Mouse (Mus musculus) kidney, adult 2 months (tissue): ENCODE measurements around the gene Tmem179.

Experiments
- CTCF ChIP-seq: fragments of 200-500 bp; conservative IDR thresholded peaks from 2 replicates; pipeline ENCODE4 v1.5.1; 2011; ENCODE audit warnings: low read depth, mild to moderate bottlenecking, control low read depth, low read length, moderate library complexity, mixed read lengths; ENCODE audit not compliant: insufficient read depth, insufficient read length
- POLR2A ChIP-seq: fragments of 200-500 bp; IDR thresholded peaks from one replicate; pipeline ENCODE4 v1.6.1; 2011; ENCODE audit warnings: low read depth, low read length, control low read depth

GRCm38 (mm10) chr12:112543941-112544340, 27.4 kb upstream of the Tmem179 start:
- TF ChIP-seq CTCF: no peak
- no peak for TF ChIP-seq POLR2A
